Mouse (Mus musculus): ENCODE data around the gene Smarcc2.
"Not testable (repeated sequence)": the region's sequence is repeated elsewhere in the genome, so short reads cannot be mapped to it uniquely, and the experiment has no call there.

The Smarcc2 gene

GRCm38 (mm10) chr10:128442718-128443117 lies 16.3 kb upstream of the Smarcc2 start:
- DNase-seq (ENCODE audit: low spot score): no peak

GRCm38 (mm10) chr10:128444354-128444753 lies 14.7 kb upstream of the Smarcc2 start:
- no peak for DNase-seq (ENCODE audit: low spot score)

GRCm38 (mm10) chr10:128445407-128445806 lies 13.6 kb upstream of the Smarcc2 start:
- DNase-seq (ENCODE audit: low spot score): no peak

GRCm38 (mm10) chr10:128451014-128451413 lies 8.0 kb upstream of the Smarcc2 start:
- no peak for DNase-seq (ENCODE audit: low spot score)

- DNase-seq (ENCODE audit: low spot score): no peak
These were observed 4.6 kb upstream of the Smarcc2 start for GRCm38 (mm10) chr10:128454471-128454870.

GRCm38 (mm10) chr10:128455280-128455679 lies 3.8 kb upstream of the Smarcc2 start:
- peak; percentile 33 for DNase-seq (ENCODE audit: low spot score)

GRCm38 (mm10) chr10:128457676-128458075 lies 1.4 kb upstream of the Smarcc2 start:
- no peak for DNase-seq (ENCODE audit: low spot score)

- DNase-seq (ENCODE audit: low spot score): peak; percentile 86
These were observed 715 bp upstream of the Smarcc2 start for GRCm38 (mm10) chr10:128458348-128458718.

GRCm38 (mm10) chr10:128459409-128460269 lies 591 bp downstream of the Smarcc2 start:
- peak; percentile 47 for DNase-seq (ENCODE audit: low spot score)

- DNase-seq (ENCODE audit: low spot score): no peak
These were observed 1.2 kb downstream of the Smarcc2 start for GRCm38 (mm10) chr10:128460270-128460630.

- DNase-seq (ENCODE audit: low spot score): no peak
These were observed 15.3 kb downstream of the Smarcc2 start for GRCm38 (mm10) chr10:128474366-128474765.

GRCm38 (mm10) chr10:128486370-128486769 lies 27.3 kb downstream of the Smarcc2 start:
- no peak for DNase-seq (ENCODE audit: low spot score)

- no peak for DNase-seq (ENCODE audit: low spot score)
These were observed 29.0 kb downstream of the Smarcc2 start for GRCm38 (mm10) chr10:128487861-128488712.

GRCm38 (mm10) chr10:128488776-128489175 lies 29.7 kb downstream of the Smarcc2 start:
- no peak for DNase-seq (ENCODE audit: low spot score)

GRCm38 (mm10) chr10:128489380-128489779 lies 30.3 kb downstream of the Smarcc2 start:
- no peak for DNase-seq (ENCODE audit: low spot score)

- no peak for DNase-seq (ENCODE audit: low spot score)
These were observed 30.7 kb downstream of the Smarcc2 start for GRCm38 (mm10) chr10:128489785-128490184.

GRCm38 (mm10) chr10:128490232-128490631 lies 31.2 kb downstream of the Smarcc2 start:
- DNase-seq (ENCODE audit: low spot score): no peak

GRCm38 (mm10) chr10:128490912-128491311 lies 31.9 kb downstream of the Smarcc2 start:
- no peak for DNase-seq (ENCODE audit: low spot score)

- no peak for DNase-seq (ENCODE audit: low spot score)
These were observed 32.4 kb downstream of the Smarcc2 start for GRCm38 (mm10) chr10:128491495-128491894.

GRCm38 (mm10) chr10:128492051-128492450 lies 33.0 kb downstream of the Smarcc2 start:
- DNase-seq (ENCODE audit: low spot score): not testable (repeated sequence)

- DNase-seq (ENCODE audit: low spot score): peak; percentile 40
These were observed 33.7 kb downstream of the Smarcc2 start for GRCm38 (mm10) chr10:128492633-128493311.

- DNase-seq (ENCODE audit: low spot score): no peak
These were observed 34.3 kb downstream of the Smarcc2 start for GRCm38 (mm10) chr10:128493319-128493694.

Data from spleen, adult 12 weeks (tissue).